Mouse (Mus musculus): ENCODE measurements around the gene Gm8994.
A peak's percentile ranks its signal among the peaks of the same experiment; 100 is the strongest.
"Not testable (repeated sequence)": the region's sequence is repeated elsewhere in the genome, so short reads cannot be mapped to it uniquely, and the experiment has no call there.

Gene Gm8994

DNA sequence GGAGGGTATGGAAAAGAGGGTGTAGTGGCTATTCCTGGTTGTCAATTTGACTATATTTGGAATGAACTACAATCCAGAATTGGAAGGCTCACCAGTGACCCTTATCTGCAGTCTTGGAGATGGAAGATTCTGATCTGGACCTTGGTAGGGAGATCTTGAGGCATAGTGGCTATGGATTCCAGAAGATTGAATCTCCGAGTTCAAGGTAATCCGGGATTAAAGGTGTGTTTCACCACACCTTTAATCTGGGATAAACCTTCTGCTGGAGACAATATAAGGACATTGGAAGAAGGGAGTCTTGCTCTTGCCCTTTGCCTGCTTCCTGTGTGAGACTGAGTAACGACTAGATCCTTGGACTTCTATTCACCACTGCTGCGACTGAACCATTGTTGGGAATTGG lies at the start of gene Gm8994:
Gene Gm8994, plus strand, starts transcription at position 301 of the 400 bp plus-strand sequence.
- DNase-seq = not testable (repeated sequence)

- no peak for DNase-seq
Measured at GRCm38 (mm10) chr6:136277685-136278084, 49.7 kb upstream of the Gm8994 start.

GRCm38 (mm10) chr6:136284565-136284964 lies 42.8 kb upstream of the Gm8994 start:
- DNase-seq = no peak

GRCm38 (mm10) chr6:136286180-136286579 lies 41.2 kb upstream of the Gm8994 start:
- no peak for DNase-seq

DNA sequence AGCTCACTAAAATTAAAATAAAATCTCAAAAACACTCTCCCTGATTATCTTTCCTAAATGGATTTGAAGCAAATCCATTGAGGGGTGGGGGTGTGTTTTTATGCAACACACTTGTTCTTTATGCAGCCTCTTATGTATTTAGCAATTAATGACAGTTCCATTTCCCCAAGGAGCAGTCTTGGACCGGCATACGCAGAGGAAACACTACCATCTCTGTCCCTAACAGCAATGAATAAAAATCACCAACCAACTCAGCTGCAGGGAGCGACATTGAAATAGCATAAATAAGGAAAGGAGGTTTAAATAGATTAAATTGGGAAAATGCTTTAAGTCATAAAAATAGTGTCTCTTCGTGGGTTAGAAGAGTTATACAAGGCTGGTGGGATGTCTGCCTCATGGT lies 40.8 kb upstream of the Gm8994 start:
- no peak for DNase-seq

GRCm38 (mm10) chr6:136291424-136291823 lies 35.9 kb upstream of the Gm8994 start:
- DNase-seq = no peak

GRCm38 (mm10) chr6:136291951-136292714 lies 35.2 kb upstream of the Gm8994 start:
- no peak for DNase-seq

DNA sequence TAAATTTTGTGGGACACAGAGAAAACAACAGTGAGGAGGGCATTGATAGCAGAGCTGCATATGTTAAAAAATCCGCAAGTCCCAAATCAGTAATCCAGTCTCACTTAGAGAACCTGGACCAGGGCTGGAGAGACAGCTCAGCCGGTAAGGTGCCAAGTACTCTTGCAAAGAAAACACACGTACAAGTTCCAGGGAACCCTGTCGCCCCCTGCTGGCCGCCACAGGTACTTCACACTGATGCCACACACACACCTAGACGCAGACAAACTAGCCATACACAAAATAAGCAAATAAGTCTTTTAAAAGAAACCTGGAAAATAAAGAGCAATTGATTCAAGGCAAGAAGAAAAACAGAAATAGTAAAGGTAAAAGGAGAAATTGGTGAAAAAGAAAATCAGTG lies 33.6 kb upstream of the Gm8994 start:
- no peak for DNase-seq

GRCm38 (mm10) chr6:136295821-136296220 lies 31.5 kb upstream of the Gm8994 start:
- DNase-seq = no peak

DNA sequence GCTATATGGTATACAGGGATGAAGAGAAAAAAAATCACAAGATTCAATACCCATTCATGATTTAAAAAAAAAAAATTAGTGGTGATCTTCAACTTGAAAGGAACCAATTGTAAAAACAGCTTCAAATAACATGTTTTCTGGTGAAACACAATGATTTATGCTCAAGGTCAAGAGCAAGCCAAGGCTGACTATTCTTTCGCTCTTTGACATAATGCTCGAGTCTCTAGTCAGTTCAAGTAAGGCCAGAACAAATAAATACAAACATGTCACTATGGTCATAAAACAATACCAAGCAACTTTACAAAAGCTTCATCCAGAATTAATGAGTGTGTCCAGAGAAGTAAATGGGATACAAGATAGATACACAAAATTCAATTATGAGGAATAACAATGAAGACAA lies 31.1 kb upstream of the Gm8994 start:
- no peak for DNase-seq

- DNase-seq = no peak
Measured at GRCm38 (mm10) chr6:136303514-136303913, 23.8 kb upstream of the Gm8994 start.

GRCm38 (mm10) chr6:136304369-136304988 lies 22.9 kb upstream of the Gm8994 start:
- DNase-seq = no peak

DNA sequence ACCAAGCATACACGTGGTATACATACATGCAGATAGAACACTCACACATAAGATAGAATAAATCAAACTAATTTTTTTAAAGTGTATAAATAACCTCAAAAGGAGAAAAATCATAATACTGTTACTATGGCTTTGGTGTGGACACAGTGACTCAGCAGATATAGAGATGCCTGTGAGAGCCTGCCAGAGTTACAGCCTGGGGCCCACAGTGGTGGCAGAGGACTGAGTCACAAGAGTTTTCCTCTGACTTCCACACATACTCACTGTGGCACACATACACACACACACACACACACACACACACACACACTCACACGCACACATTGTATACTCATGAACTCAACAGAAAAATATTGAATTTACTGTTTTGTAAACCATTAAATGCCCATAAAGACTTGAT lies 17.9 kb upstream of the Gm8994 start:
- no peak for DNase-seq

DNA sequence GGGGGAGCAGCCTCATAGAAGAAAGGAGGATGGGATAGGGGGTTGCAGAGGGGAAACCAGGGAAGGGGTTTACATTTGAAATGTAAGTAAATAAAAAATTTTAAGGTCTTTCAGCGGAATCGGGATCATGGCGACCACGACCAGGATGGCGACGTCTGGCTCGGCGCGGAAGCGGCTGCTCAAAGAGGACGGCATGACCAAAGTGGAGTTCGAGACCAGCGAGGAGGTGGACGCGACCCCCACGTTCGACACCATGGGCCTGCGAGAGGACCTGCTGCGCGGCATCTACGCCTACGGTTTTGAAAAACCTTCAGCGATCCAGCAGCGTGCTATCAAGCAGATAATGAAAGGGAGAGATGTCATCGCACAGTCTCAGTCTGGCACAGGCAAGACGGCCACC lies 1.1 kb downstream of the Gm8994 start:
- not testable (repeated sequence) for DNase-seq

GRCm38 (mm10) chr6:136340669-136341068 lies 13.3 kb downstream of the Gm8994 start:
- DNase-seq = no peak

- no peak for DNase-seq
Measured at GRCm38 (mm10) chr6:136341093-136341492, 13.8 kb downstream of the Gm8994 start.

DNA sequence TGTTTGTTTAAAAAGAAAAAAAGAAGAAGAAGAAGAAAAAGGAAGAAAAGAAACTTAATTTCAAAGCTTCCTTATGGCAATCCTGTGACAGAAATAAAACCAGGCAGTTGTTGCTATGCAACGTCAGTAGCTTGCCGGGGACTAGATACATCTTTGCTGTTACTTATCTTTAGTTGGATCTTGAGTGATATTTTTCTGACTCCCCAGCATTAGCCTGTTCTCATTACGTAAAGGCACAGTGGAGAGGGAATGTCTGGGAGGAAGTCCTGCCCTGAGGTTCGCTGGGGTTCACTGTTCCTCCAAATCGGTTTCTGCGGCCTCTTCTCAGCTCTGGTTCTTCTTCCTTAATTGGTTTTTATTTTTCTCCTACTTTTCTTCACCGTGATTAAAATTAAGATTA lies 16.5 kb downstream of the Gm8994 start:
- DNase-seq = no peak

- DNase-seq = no peak
Measured at GRCm38 (mm10) chr6:136345034-136345433, 17.7 kb downstream of the Gm8994 start.

- DNase-seq = no peak
Measured at GRCm38 (mm10) chr6:136345641-136346040, 18.3 kb downstream of the Gm8994 start.

GRCm38 (mm10) chr6:136347053-136347452 lies 19.7 kb downstream of the Gm8994 start:
- DNase-seq = no peak

GRCm38 (mm10) chr6:136347631-136348030 lies 20.3 kb downstream of the Gm8994 start:
- no peak for DNase-seq

- peak; percentile 18 to 29 for DNase-seq
Measured at GRCm38 (mm10) chr6:136353399-136354184, 26.3 kb downstream of the Gm8994 start.

DNA sequence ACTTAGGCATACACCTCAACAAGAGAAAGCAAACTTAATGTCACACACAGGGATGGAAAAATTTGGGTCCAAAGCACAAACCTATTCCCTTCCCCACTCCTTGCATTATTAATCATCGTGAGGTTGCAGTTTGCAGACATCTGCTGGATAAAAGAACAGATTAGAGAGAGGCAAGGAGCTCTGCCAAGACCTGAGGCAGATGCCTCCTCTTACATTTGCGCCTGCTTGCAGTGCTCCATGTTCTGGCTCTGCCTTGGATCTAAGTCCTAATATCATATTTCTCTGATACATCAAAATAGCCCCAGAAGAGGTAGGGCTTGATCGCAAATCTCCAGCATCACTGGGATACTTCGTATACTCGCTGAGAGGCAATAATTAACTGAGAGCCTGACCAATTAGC lies 31.1 kb downstream of the Gm8994 start:
- DNase-seq = no peak

GRCm38 (mm10) chr6:136363313-136363712 lies 36.0 kb downstream of the Gm8994 start:
- no peak for DNase-seq

Measured in thymus, postnatal 36 days (tissue).